Mouse (Mus musculus) ES-E14 (cell line): ENCODE results near the gene Noa1. TPM values are rescaled to one million over a fixed set of nuclear protein-coding genes. Genes with fewer than 3 reads are reported as not detected.

Source experiments
- DNase-seq: peaks from one replicate; pipeline ENCODE4 v3.0.0-alpha.2; 2013; ENCODE audit warnings: low read depth, low spot score
- H3K27ac ChIP-seq: 2 replicates; pipeline ENCODE4 v1.5.1; 2012; ENCODE audit warnings: low read depth, mild to moderate bottlenecking, low read length, moderate library complexity, mixed read lengths; ENCODE audit not compliant: poor library complexity, insufficient read depth, severe bottlenecking
- H3K36me3 ChIP-seq: 2 replicates; pipeline ENCODE4 v1.6.1; 2012; ENCODE audit warnings: mild to moderate bottlenecking, low read length, moderate library complexity, mixed read lengths; ENCODE audit not compliant: control insufficient read depth, poor library complexity, insufficient read depth, severe bottlenecking
- H3K4me1 ChIP-seq, 2 experiments: fragments of 150-350 bp in 1 of 2; sonication (generic) in 1 of 2; 2 replicates each; pipeline ENCODE4 v1.6.1; 2012; ENCODE audit warnings: low read length in 2 of 2, mild to moderate bottlenecking in 1 of 2, mixed read lengths in 1 of 2; ENCODE audit not compliant: control insufficient read depth in 2 of 2, insufficient read depth in 2 of 2, poor library complexity in 1 of 2
- H3K4me3 ChIP-seq, 2 experiments: fragments of 150-350 bp in 1 of 2; sonication (generic) in 1 of 2; 2 replicates each; pipeline ENCODE4 v1.5.1; 2012; ENCODE audit warnings: low read length in 2 of 2, low read depth in 1 of 2, mild to moderate bottlenecking in 1 of 2, mixed read lengths in 1 of 2; ENCODE audit not compliant: insufficient read depth in 1 of 2, poor library complexity in 1 of 2, severe bottlenecking in 1 of 2
- H3K9ac ChIP-seq: 2 replicates; pipeline ENCODE4 v1.6.1; 2012; ENCODE audit warnings: low read depth, mild to moderate bottlenecking, low read length, mixed read lengths; ENCODE audit not compliant: poor library complexity, insufficient read depth, severe bottlenecking
- H3K9me3 ChIP-seq: fragments of 150-350 bp; sonication (generic); 2 replicates; pipeline ENCODE4 v1.6.1; 2012; ENCODE audit warnings: low read depth, mild to moderate bottlenecking, low read length; ENCODE audit not compliant: control insufficient read depth, insufficient read depth
- CHD2 ChIP-seq: IDR thresholded peaks from 2 replicates; pipeline ENCODE4 v1.6.1; 2014; ENCODE audit warnings: mild to moderate bottlenecking, low read depth, low read length, inconsistent platforms
- HCFC1 ChIP-seq: IDR thresholded peaks from 2 replicates; pipeline ENCODE4 v1.6.1; 2012; ENCODE audit warnings: low read length, inconsistent platforms, borderline replicate concordance; ENCODE audit not compliant: insufficient read depth
- MAFK ChIP-seq: IDR thresholded peaks from 2 replicates; pipeline ENCODE4 v1.6.1; 2014; ENCODE audit warnings: mild to moderate bottlenecking, low read depth, low read length, inconsistent platforms; ENCODE audit not compliant: insufficient read depth
- ZC3H11A ChIP-seq: IDR thresholded peaks from 2 replicates; pipeline ENCODE4 v1.6.1; 2012; ENCODE audit warnings: low read depth, mild to moderate bottlenecking, inconsistent platforms, low read length, borderline replicate concordance
- ZNF384 ChIP-seq: IDR thresholded peaks from 2 replicates; pipeline ENCODE4 v1.6.1; 2012; ENCODE audit warnings: low read depth, low read length, inconsistent platforms
- in situ Hi-C, 2 experiments: fragments of 600-800 bp; cut with MboI; formaldehyde crosslinking; loops; one replicate each; pipeline ENCODE4 v1.15.1; 2025; ENCODE audit warnings: low sequenced_read_pairs in 2 of 2, inconsistent platforms in 1 of 2; ENCODE audit not compliant: unreplicated experiment in 2 of 2
- total RNA-seq: library from RNA; depleted of rRNA; stranded (reverse); fragments of 300-350 nt; gene quantifications from 2 replicates; pipeline ENCODE4 v1.2.3, GENCODE M21; 2012; rRNA removed

Noa1 gene
- 19.6 and 30.8 TPM in 2 replicates for total RNA-seq

DNA sequence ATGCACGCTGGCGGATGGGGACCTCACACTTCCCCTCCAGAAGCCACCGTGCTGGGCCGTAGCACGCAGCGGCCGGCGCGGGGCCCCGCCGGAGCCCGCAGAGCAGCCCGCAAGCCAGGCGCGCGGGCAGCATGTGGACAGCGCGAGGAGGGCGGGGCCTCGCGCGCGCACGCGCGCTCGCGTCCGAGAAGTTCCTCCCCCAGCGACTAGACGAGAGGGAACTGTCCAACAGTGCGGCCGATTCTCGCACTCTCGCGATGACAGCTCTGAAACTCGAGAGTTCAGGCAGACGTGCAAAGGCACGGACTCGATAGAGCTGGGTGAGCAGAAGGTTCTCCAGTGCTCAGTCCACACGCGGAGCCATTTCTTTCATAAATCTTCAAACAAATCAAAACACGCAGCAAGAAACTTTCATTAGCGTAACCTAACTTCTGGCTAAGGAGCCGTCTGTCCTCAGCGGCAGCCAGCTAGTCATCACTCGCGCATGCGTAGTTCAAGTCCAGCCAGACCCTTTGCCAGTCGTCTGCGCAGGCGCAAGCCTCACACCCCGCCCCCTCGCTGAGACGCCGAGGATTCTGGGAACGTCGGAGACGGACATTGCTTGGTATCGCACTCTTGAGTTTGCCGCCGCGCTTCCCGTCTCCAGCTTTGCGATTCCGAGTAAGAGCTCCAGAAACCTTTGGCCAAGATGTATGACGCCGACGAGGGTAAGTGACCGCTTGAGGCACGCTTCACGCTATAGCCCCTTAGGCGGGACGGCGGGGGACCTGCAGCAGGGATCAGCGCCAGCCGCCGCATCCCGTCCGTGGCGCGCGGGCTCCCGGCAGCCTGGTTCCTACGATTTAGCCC is at the start of gene Noa1, which contains the start of gene Polr2b:
Gene Noa1, minus strand, starts transcription at position 161 of the 849 bp plus-strand sequence.
Gene Polr2b, plus strand, starts transcription at position 224 of the 849 bp plus-strand sequence.
- H3K9me3 ChIP-seq, result no peaks in the 10 kb centered on the region
- peak within 1 kb of the TSS; percentile 37; the same call in 1 of the 2 replicates for H3K27ac ChIP-seq
- H3K36me3 ChIP-seq, result peaks cover 1% of the 10 kb centered on the region; the same call in 1 of the 2 replicates
- peak; percentile 97 for DNase-seq
- H3K4me3 ChIP-seq, result peak within 1 kb of the TSS; percentile 66 to 97
- no peak for TF ChIP-seq MAFK
- TF ChIP-seq HCFC1, result peak; percentile 39; the same call in 1 of the 2 replicates
- no peak for TF ChIP-seq ZNF384
- TF ChIP-seq CHD2, result peak; percentile 100
- in situ Hi-C loops, result no loop called here
- H3K9ac ChIP-seq, result peak within 1 kb of the TSS; percentile 99
- H3K4me1 ChIP-seq, result peaks cover 0 to 5% of the 10 kb centered on the region in 2 experiments; a peak in 1 of 4 replicates

DNA sequence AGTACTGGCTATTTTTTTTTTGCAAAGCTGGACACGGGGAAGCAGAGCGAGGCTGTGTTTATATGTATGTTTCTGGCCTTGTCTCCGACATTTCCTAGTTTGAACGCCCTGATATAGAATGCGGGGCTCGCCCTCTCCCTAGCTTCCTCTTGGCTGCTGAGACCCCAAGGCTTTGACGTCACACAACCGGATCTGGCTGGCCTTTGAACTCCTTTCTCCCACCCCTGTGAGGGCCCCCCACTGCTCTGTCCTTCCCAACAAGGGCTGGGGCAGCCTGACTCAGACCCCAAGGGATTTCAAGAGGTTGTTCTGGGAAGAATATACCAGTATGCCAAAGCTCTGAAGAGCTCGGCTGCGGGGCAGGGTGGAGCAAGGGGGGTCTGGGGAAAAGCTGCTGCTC is 48.5 kb upstream of the Noa1 start:
- Histone ChIP-seq H3K4me1 (peaks cover 2 to 7% of the 10 kb centered on the region in 2 experiments), H3K9ac (peak overlapping the region; percentile 10; the same call in 1 of the 2 replicates), H3K9me3 (no peaks in the 10 kb centered on the region), H3K27ac (no peak overlapping the region), H3K4me3 (peak overlapping the region; percentile 40 to 68), H3K36me3 (no peaks in the 10 kb centered on the region)
- in situ Hi-C loops, result no loop called here
- DNase-seq, result no peak
- no peak for TF ChIP-seq ZNF384
- no peak for TF ChIP-seq MAFK
- TF ChIP-seq ZC3H11A, result no peak
- no peak for TF ChIP-seq HCFC1
- no peak for TF ChIP-seq CHD2

DNA sequence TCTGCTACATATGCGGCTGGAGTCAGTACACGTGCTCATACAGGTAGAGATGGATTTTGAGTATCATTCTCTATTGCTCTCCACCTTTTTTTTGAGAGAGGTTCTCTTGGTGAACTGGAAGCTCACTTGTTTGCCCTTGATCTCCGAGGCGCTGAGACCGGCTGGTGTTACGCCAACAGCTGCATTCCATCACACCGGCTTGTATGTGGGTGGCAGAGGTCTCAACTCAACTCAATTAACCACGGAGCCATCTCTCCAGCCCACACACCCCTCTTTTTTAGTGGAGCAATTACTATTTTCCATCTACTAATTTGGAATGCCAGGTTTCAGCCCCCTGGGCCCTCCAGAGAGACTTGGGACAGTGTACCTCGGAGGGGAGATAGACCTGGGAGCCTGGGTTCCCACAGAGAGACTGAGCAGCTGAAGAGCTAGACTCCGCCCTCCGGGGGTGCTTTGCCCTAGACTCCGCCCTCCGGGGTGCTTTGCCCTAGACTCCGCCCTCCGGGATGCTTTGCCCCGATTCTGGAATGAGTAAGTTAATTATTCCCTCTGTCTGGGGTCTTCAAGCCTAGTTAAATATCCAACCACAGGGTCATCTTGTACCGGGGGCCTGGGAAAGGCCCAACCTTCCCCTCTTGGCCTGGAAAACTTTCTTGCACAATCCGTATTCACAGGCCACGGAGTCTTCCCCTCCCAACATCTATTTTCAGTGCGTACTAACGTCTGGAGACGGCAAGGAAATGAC is 47.7 kb upstream of the Noa1 start:
- no peaks in the 10 kb centered on the region for H3K9me3 ChIP-seq
- H3K27ac ChIP-seq, result no peak overlapping the region
- DNase-seq, result peak; percentile 62
- H3K4me1 ChIP-seq, result peaks cover 2 to 7% of the 10 kb centered on the region in 2 experiments
- H3K4me3 ChIP-seq, result peak overlapping the region; percentile 45 to 68; a peak in 3 of 4 replicates
- no peaks in the 10 kb centered on the region for H3K36me3 ChIP-seq
- TF ChIP-seq CHD2, result no peak
- in situ Hi-C loops, result no loop called here
- peak overlapping the region; percentile 40 for H3K9ac ChIP-seq

DNA sequence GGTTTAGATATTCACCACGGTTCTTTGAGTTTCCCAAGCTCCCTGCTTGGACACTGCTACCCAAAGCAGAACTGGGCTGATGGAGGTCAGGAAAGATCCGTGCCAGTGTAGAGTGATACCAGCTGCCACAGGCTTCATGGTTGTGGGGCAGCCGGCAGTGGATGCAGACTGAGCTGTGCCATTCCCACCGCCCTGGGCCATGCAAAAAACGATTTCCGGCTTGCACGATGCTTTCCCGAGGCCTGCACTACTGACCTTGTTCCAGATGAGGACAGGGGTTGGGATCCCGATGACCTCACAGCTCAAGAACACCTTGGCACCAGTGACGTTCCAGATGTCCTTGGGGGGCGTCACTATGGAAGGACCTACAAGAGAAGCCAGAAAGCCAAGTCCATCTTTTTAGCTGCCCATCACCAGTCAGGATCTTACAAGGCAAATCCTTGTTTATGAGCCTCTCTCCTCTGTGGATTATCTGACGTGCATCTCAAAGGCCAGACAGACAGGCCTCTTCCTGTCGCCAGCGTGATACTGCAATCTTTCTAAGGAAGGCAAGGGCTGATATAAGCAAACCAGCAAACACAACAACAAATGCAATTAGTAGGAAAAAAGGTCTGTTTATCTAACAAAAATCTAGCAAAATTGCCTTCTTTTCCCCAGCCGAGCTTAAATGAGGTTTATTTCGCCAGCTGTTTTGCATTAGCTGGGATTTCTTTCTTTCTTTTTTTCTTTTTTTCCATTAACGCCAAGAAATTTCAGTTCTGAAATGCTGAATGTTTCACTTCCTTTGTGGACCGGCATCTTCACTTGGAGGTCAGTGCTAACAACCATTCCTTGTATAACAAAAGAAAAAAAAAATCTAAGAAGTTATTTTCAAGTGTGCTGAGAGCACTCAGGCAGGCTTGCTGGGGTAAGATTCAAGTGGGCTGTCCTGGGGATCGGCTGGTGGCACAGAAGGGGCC is 45.7 kb upstream of the Noa1 start:
- no peak for DNase-seq
- in situ Hi-C loops, result no loop called here
- H3K27ac ChIP-seq, result no peak overlapping the region

More for the DNA sequence above, 45.7 kb upstream of the Noa1 start:
- no peak for TF ChIP-seq HCFC1
- TF ChIP-seq ZC3H11A, result no peak
- TF ChIP-seq ZNF384, result no peak
- no peak for TF ChIP-seq MAFK
- no peaks in the 10 kb centered on the region for H3K9me3 ChIP-seq
- no peak overlapping the region for H3K4me3 ChIP-seq
- no peaks in the 10 kb centered on the region; the same call in 1 of the 2 replicates for H3K36me3 ChIP-seq
- peaks cover 0 to 6% of the 10 kb centered on the region in 2 experiments; a peak in 3 of 4 replicates for H3K4me1 ChIP-seq
- H3K9ac ChIP-seq, result no peak overlapping the region
